Mouse (Mus musculus): Measurements from ENCODE around the gene Rsbn1l. TPM values are rescaled to one million over a fixed set of nuclear protein-coding genes. Genes with fewer than 3 reads are reported as not detected.

Gene Rsbn1l
- polyA plus RNA-seq, 1 experiment: 2.2 TPM

- TF ChIP-seq TCF3 (IDR thresholded peaks at IDR 0.05; ENCODE audit: insufficient read length, low read depth): no peak
- no peak for TF ChIP-seq SRF (IDR thresholded peaks at IDR 0.05; ENCODE audit: control insufficient read depth, insufficient read length, low read depth)
- no peak for TF ChIP-seq POLR2A (IDR thresholded peaks at IDR 0.05; ENCODE audit: insufficient read length, low read depth)
- H3K36me3 ChIP-seq (ENCODE audit: control insufficient read depth, insufficient read depth): no peaks in the 10 kb centered on the region
- no peak overlapping the region for H3K4me2 ChIP-seq (ENCODE audit: low read depth)
- no peak overlapping the region for H3ac ChIP-seq (ENCODE audit: control insufficient read depth, insufficient read length)
- H3K27me3 ChIP-seq (ENCODE audit: control insufficient read depth, insufficient read depth, insufficient read length): no peaks in the 10 kb centered on the region
- H3K79me2 ChIP-seq (ENCODE audit: control insufficient read depth, insufficient read depth): peaks cover 3% of the 10 kb centered on the region
- no peak overlapping the region for H3K4me3 ChIP-seq
Observed at GRCm38 (mm10) chr5:20865193-20865755, 90.9 kb downstream of the Rsbn1l start.

DNA sequence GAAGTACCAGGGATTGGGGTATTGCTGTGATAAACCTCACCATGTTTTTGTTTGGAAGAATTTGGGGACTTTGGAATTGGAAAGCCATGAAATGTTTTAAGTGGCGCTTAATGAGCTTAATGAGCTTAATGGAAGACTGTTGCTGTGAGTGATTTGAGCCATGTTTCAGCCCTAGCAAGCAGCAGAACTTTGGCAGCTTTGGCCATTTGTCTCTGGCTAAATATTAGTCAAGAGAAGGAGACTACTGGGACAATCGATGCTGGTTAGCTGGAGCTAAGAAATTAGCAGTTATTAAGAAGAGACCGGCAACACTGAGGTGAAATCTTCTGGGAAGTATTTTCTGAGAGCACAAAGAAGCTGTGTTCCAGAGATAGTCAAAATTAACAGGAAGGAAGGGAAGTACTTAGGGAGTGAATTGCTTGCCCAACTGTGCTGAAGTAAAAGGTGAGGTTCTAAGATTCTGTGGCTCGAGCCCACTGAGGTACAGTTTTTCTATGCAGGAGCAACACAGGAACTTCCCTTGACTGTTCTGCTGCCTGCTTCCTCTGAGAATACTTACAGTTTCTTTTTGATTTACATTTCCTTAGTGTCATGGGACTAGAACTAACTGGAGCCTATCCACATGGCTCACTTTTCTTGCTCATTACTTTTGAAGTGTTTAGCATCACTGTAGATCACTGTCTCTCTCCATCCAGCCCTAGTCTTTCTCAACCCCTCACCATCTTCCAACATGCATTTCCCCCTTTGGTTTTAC is 91.8 kb downstream of the Rsbn1l start:
- TF ChIP-seq POLR2A (IDR thresholded peaks at IDR 0.05; ENCODE audit: insufficient read length, low read depth) (no peak), TCF3 (IDR thresholded peaks at IDR 0.05; ENCODE audit: insufficient read length, low read depth) (no peak), MYOG (IDR thresholded peaks at IDR 0.05; ENCODE audit: control insufficient read depth in 1 of 3, insufficient read depth in 1 of 3, insufficient read length in 2 of 3, low read depth in 2 of 3) (no peak), MAX (IDR thresholded peaks at IDR 0.05; ENCODE audit: low read depth) (no peak), TCF12 (IDR thresholded peaks at IDR 0.05; ENCODE audit: insufficient read depth, poor library complexity, severe bottlenecking) (no peak), MYOD1 (IDR thresholded peaks at IDR 0.05; ENCODE audit: control insufficient read depth in 1 of 3, insufficient read length in 2 of 3, low read depth in 2 of 3) (no peak), POLR2AphosphoS2 (IDR thresholded peaks at IDR 0.05; ENCODE audit: insufficient read length, low read depth) (no peak), USF1 (IDR thresholded peaks at IDR 0.05; ENCODE audit: low read depth) (no peak), SRF (IDR thresholded peaks at IDR 0.05; ENCODE audit: control insufficient read depth, insufficient read length, low read depth) (no peak), REST (IDR thresholded peaks at IDR 0.05; ENCODE audit: insufficient read depth, insufficient read length) (no peak), E2F4 (IDR thresholded peaks at IDR 0.05; ENCODE audit: insufficient read depth) (no peak)
- H3K27me3 ChIP-seq (ENCODE audit: control insufficient read depth, insufficient read depth, insufficient read length): no peaks in the 10 kb centered on the region
- H3K4me2 ChIP-seq (ENCODE audit: low read depth): no peak overlapping the region
- no peak overlapping the region for H3K4me3 ChIP-seq
- H3K79me2 ChIP-seq (ENCODE audit: control insufficient read depth, insufficient read depth): peaks cover 3% of the 10 kb centered on the region
- no peak overlapping the region for H3ac ChIP-seq (ENCODE audit: control insufficient read depth, insufficient read length)
- no peaks in the 10 kb centered on the region for H3K36me3 ChIP-seq (ENCODE audit: control insufficient read depth, insufficient read depth)

DNA sequence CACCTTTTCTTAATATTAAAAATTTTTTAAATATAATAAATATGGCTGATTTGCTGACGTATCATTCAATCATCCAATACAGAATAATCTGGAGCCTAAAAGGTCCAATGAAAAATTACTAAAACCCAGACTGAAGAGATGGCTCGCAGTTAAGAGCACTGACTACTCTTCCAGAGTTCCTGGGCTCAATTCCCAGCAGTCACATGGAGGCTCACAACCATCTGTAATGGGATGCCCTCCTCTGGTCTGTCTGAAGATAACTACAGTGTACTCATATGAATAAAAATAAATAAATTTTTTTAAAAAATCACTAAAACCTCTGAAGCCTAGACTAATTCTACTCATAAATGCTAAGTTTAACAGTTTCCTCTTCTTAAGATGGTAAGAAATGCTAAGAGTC is 94.3 kb downstream of the Rsbn1l start:
- H3ac ChIP-seq (ENCODE audit: control insufficient read depth, insufficient read length): no peak overlapping the region
- no peaks in the 10 kb centered on the region for H3K27me3 ChIP-seq (ENCODE audit: control insufficient read depth, insufficient read depth, insufficient read length)
- H3K79me2 ChIP-seq (ENCODE audit: control insufficient read depth, insufficient read depth): no peaks in the 10 kb centered on the region
- TF ChIP-seq MYOD1 (IDR thresholded peaks at IDR 0.05; ENCODE audit: control insufficient read depth in 1 of 3, insufficient read length in 2 of 3, low read depth in 2 of 3) (no peak), POLR2A (IDR thresholded peaks at IDR 0.05; ENCODE audit: insufficient read length, low read depth) (no peak), TCF12 (IDR thresholded peaks at IDR 0.05; ENCODE audit: insufficient read depth, poor library complexity, severe bottlenecking) (no peak), TCF3 (IDR thresholded peaks at IDR 0.05; ENCODE audit: insufficient read length, low read depth) (no peak), POLR2AphosphoS2 (IDR thresholded peaks at IDR 0.05; ENCODE audit: insufficient read length, low read depth) (no peak), REST (IDR thresholded peaks at IDR 0.05; ENCODE audit: insufficient read depth, insufficient read length) (no peak), CEBPB (IDR thresholded peaks at IDR 0.05; ENCODE audit: insufficient read depth, poor library complexity, severe bottlenecking) (no peak), SRF (IDR thresholded peaks at IDR 0.05; ENCODE audit: control insufficient read depth, insufficient read length, low read depth) (no peak), USF1 (IDR thresholded peaks at IDR 0.05; ENCODE audit: low read depth) (no peak), E2F4 (IDR thresholded peaks at IDR 0.05; ENCODE audit: insufficient read depth) (no peak), MAX (IDR thresholded peaks at IDR 0.05; ENCODE audit: low read depth) (no peak), MYOG (IDR thresholded peaks at IDR 0.05; ENCODE audit: control insufficient read depth in 1 of 3, insufficient read depth in 1 of 3, insufficient read length in 2 of 3, low read depth in 2 of 3) (no peak)
- no peak overlapping the region for H3K4me2 ChIP-seq (ENCODE audit: low read depth)
- H3K4me3 ChIP-seq: no peak overlapping the region
- H3K36me3 ChIP-seq (ENCODE audit: control insufficient read depth, insufficient read depth): peaks cover 3% of the 10 kb centered on the region

DNA sequence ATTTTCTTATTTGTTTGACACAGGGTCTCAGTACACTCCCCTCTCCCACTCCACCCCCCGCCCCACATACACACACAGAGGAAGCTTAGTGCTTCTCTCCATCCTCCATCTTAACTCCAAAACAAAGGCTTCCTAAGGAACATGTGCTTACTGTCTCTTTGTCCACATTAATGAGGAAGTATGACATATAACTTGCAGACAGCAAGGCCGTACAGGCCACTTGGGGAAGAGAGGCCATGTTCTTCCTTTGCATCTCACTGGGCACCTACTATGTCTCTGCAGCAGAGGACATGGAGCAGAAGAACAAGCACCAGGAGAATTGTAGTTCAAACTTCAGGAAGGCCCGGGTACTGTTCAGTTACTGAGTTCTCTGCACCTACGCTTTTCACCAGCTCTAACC is 95.6 kb downstream of the Rsbn1l start:
- no peak for TF ChIP-seq POLR2AphosphoS2 (IDR thresholded peaks at IDR 0.05; ENCODE audit: insufficient read length, low read depth)
- TF ChIP-seq CEBPB (IDR thresholded peaks at IDR 0.05; ENCODE audit: insufficient read depth, poor library complexity, severe bottlenecking): no peak
- no peak for TF ChIP-seq MYOG (IDR thresholded peaks at IDR 0.05; ENCODE audit: control insufficient read depth in 1 of 3, insufficient read depth in 1 of 3, insufficient read length in 2 of 3, low read depth in 2 of 3)
- no peak for TF ChIP-seq E2F4 (IDR thresholded peaks at IDR 0.05; ENCODE audit: insufficient read depth)
- TF ChIP-seq POLR2A (IDR thresholded peaks at IDR 0.05; ENCODE audit: insufficient read length, low read depth): no peak
- TF ChIP-seq MYOD1 (IDR thresholded peaks at IDR 0.05; ENCODE audit: control insufficient read depth in 1 of 3, insufficient read length in 2 of 3, low read depth in 2 of 3): no peak
- TF ChIP-seq TCF3 (IDR thresholded peaks at IDR 0.05; ENCODE audit: insufficient read length, low read depth): no peak
- no peak for TF ChIP-seq SRF (IDR thresholded peaks at IDR 0.05; ENCODE audit: control insufficient read depth, insufficient read length, low read depth)
- no peak for TF ChIP-seq USF1 (IDR thresholded peaks at IDR 0.05; ENCODE audit: low read depth)
- no peak for TF ChIP-seq MAX (IDR thresholded peaks at IDR 0.05; ENCODE audit: low read depth)
- no peak for TF ChIP-seq TCF12 (IDR thresholded peaks at IDR 0.05; ENCODE audit: insufficient read depth, poor library complexity, severe bottlenecking)
- TF ChIP-seq REST (IDR thresholded peaks at IDR 0.05; ENCODE audit: insufficient read depth, insufficient read length): no peak
- peaks cover 3% of the 10 kb centered on the region for H3K36me3 ChIP-seq (ENCODE audit: control insufficient read depth, insufficient read depth)
- H3K4me3 ChIP-seq: no peak overlapping the region
- no peaks in the 10 kb centered on the region for H3K79me2 ChIP-seq (ENCODE audit: control insufficient read depth, insufficient read depth)
- no peaks in the 10 kb centered on the region for H3K27me3 ChIP-seq (ENCODE audit: control insufficient read depth, insufficient read depth, insufficient read length)
- H3K4me2 ChIP-seq (ENCODE audit: low read depth): no peak overlapping the region
- H3ac ChIP-seq (ENCODE audit: control insufficient read depth, insufficient read length): no peak overlapping the region

Measured in myocyte (in vitro differentiated cells).